Mouse (Mus musculus): Measurements from ENCODE around the gene Mtch1. TPM values are rescaled to one million over a fixed set of nuclear protein-coding genes. Genes with fewer than 3 reads are reported as not detected.
A peak's percentile ranks its signal among the peaks of the same experiment; 100 is the strongest.

The Mtch1 gene
- total and polyA plus RNA-seq, 2 experiments from 2014 or later: 504 to 595 TPM

DNA sequence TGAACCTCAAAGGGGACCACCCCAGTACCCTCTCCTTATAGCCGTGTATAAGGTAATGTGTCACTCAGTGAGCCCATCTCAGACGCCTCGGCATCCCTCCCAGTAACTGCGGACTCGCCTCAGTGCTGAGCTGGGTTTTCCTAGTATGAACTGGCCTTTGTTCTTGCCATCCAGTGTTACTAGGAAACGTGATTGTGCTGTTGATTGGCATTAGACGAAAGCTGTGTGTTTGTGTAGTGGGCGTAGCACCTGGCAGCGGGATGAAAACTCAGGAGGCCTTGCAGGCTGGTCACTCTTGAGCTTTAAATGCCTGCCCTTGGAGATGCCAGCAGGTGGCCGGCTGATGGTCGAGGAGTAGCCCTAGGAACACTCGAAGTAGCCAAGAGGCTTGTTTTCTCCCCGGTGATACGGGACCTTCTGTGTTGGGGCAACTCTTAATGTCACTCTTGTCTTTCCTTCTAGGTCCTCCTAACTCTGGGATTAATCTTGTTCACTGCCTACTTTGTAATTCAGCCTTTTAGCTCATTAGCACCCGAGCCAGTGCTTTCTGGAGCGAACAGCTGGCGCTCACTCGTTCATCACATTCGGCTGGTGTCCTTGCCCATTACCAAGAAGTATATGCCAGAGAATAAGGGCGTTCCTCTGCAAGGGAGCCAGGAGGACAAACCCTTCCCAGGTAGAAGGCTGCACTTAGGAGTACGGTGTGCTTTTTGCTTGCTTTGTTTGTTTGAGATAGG lies 65.3 kb downstream of the Mtch1 start:
- 20% methylated on average over 21 of the region's 21 CpGs for WGBS
- Histone ChIP-seq H3K4me1 (ENCODE audit: insufficient read depth) (no peaks in the 10 kb centered on the region), H3K9me3 (ENCODE audit: low read length) (no peaks in the 10 kb centered on the region), H3K36me3 (ENCODE audit: insufficient read depth) (peaks cover 42% of the 10 kb centered on the region), H3K4me3 (ENCODE audit: low read depth, low read length) (no peak overlapping the region), H3K9ac (no peak overlapping the region), H3K27me3 (ENCODE audit: insufficient read depth, low read length) (no peaks in the 10 kb centered on the region), H3K4me2 (ENCODE audit: low read depth) (no peak overlapping the region), H3K27ac (ENCODE audit: low read depth, low read length) (0 out of 2 replicates have a peak overlapping the region, but pooled peaks have one; percentile 10)
- ATAC-seq: peak; percentile 82
- DNase-seq: peak; percentile 45
- no peak for TF ChIP-seq CTCF (IDR thresholded peaks at IDR 0.05; ENCODE audit: low read depth)

Other genes with a start within 250 kb of the Mtch1 start
- gene Rab44, start 233.8 kb downstream of the Mtch1 start, total RNA-seq (2014; rRNA removed): not detected in 2 replicates
- gene Rab44, start 233.8 kb downstream of the Mtch1 start, polyA plus RNA-seq (2015; fragmentation: Nextera tagmentation; extraction: Ambion mirVana): 0.13 TPM in 1 of 2 replicates, not detected in the other
- gene Cpne5, start 109.8 kb downstream of the Mtch1 start, total RNA-seq (2014; rRNA removed): 46.2 and 60.0 TPM in 2 replicates
- gene Cpne5, start 109.8 kb downstream of the Mtch1 start, polyA plus RNA-seq (2015; fragmentation: Nextera tagmentation; extraction: Ambion mirVana): 48.6 and 61.6 TPM in 2 replicates
- gene Ppil1, start 83.7 kb downstream of the Mtch1 start, total RNA-seq (2014; rRNA removed): 67.8 and 79.7 TPM in 2 replicates
- gene Ppil1, start 83.7 kb downstream of the Mtch1 start, polyA plus RNA-seq (2015; fragmentation: Nextera tagmentation; extraction: Ambion mirVana): 103 and 106 TPM in 2 replicates
- gene BC004004, start 79.1 kb downstream of the Mtch1 start, total RNA-seq (2014; rRNA removed): 121 and 128 TPM in 2 replicates
- gene BC004004, start 79.1 kb downstream of the Mtch1 start, polyA plus RNA-seq (2015; fragmentation: Nextera tagmentation; extraction: Ambion mirVana): 153 and 174 TPM in 2 replicates
- 3.5 and 5.7 TPM in 2 replicates for gene Pi16, start 30.3 kb downstream of the Mtch1 start, total RNA-seq (2014; rRNA removed)
- gene Pi16, start 30.3 kb downstream of the Mtch1 start, polyA plus RNA-seq (2015; fragmentation: Nextera tagmentation; extraction: Ambion mirVana): 1.7 and 2.0 TPM in 2 replicates
- 15.9 and 17.3 TPM in 2 replicates for gene Fgd2, start 13.0 kb upstream of the Mtch1 start, total RNA-seq (2014; rRNA removed)
- gene Fgd2, start 13.0 kb upstream of the Mtch1 start, polyA plus RNA-seq (2015; fragmentation: Nextera tagmentation; extraction: Ambion mirVana): 9.2 and 14.1 TPM in 2 replicates
- gene Pim1, start 142.8 kb upstream of the Mtch1 start, total RNA-seq (2014; rRNA removed): 8.7 and 14.6 TPM in 2 replicates
- gene Pim1, start 142.8 kb upstream of the Mtch1 start, polyA plus RNA-seq (2015; fragmentation: Nextera tagmentation; extraction: Ambion mirVana): 10.3 and 12.0 TPM in 2 replicates
- gene Gm17657, start 201.7 kb upstream of the Mtch1 start, total RNA-seq (2014; rRNA removed): not detected in 2 replicates
- not detected in 2 replicates for gene Gm17657, start 201.7 kb upstream of the Mtch1 start, polyA plus RNA-seq (2015; fragmentation: Nextera tagmentation; extraction: Ambion mirVana)
- gene Tbc1d22b, start 201.9 kb upstream of the Mtch1 start, total RNA-seq (2014; rRNA removed): 35.5 and 38.8 TPM in 2 replicates
- 22.4 and 29.3 TPM in 2 replicates for gene Tbc1d22b, start 201.9 kb upstream of the Mtch1 start, polyA plus RNA-seq (2015; fragmentation: Nextera tagmentation; extraction: Ambion mirVana)
- not detected in 2 replicates for gene Tmem217, start 204.5 kb upstream of the Mtch1 start, total RNA-seq (2014; rRNA removed)
- gene Tmem217, start 204.5 kb upstream of the Mtch1 start, polyA plus RNA-seq (2015; fragmentation: Nextera tagmentation; extraction: Ambion mirVana): 0.16 and 0.74 TPM in 2 replicates

All from forebrain, postnatal 0 days (tissue).